Mouse (Mus musculus): ENCODE results near the gene Fam110a.

DNA sequence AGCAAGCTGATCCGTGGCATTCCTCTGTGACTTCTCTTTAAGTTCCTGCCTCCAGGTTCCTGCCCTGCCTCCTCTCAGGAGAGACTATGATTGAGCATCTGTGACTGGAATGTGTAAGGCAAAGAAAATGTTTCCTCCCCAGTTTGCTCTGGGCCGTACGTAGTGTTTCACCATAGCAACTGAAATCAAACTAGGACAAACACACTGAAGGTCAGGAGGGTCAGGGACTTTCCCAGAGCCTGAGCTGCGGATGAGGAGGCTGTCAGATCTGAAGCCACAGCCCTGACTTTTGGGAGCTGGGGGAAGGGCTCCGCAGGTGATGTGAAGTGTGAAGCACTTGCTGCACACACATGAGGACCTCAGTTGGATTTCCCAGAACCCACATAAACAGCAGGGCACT, 20.7 kb downstream of the Fam110a start:
- no peak for TF ChIP-seq CTCF (IDR thresholded peaks at IDR 0.05; ENCODE audit: low read depth, low read length)
- TF ChIP-seq POLR2A (IDR thresholded peaks at IDR 0.05; ENCODE audit: extremely low read depth, insufficient read depth, low read length), result no peak

Data from liver, adult 2 months (tissue).